Comparison of ENCODE assay signal across 8 mouse cellular contexts in the genomic region with DNA sequence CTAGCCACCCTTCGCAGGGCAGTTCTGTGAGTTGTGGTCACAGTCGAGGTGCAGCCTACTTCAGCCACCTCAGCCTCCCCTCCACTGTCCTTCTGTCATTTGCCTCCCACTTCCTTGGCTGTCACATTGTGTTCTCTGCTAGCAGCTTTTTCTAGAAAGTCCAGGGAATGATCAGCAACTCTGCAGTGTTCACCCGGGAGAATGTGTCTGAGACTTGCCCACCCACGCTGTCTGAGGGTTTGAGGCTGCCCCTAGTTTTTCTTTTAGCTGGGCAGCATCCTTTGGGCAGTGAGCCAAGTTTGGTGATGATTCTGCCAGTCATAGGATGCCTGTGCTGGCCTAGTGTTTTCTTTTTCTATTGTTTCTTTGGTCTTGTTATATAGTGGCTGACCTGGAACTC. TPM values are rescaled to one million over a fixed set of nuclear protein-coding genes. Genes with fewer than 3 reads are reported as not detected.
A peak's percentile ranks its signal among the peaks of the same experiment; 100 is the strongest.
DNase-seq lines count a peak whose midpoint lies in the region; ATAC-seq lines count a peak whose summit lies in the region.

No protein-coding gene starts in this region.

- H3K27me3 ChIP-seq in neural tube, embryonic 11.5 days (ENCODE audit: control insufficient read depth, insufficient read depth, low read length), result no peaks in the 10 kb centered on the region
- no peaks in the 10 kb centered on the region for H3K27me3 ChIP-seq in hindbrain, embryonic 15.5 days
- H3K27me3 ChIP-seq in midbrain, embryonic 14.5 days (ENCODE audit: control insufficient read depth, insufficient read depth, low read length), result no peaks in the 10 kb centered on the region

- peak; percentile 60 to 66 for DNase-seq in cerebellum, postnatal 10 days
- no peak for DNase-seq in neural tube, embryonic 11.5 days (ENCODE audit: low spot score)
- no peak for DNase-seq in neural tube, embryonic 10.5 days (ENCODE audit: extremely low spot score, low spot score)
- DNase-seq in midbrain, embryonic 14.5 days, result no peak
- DNase-seq in gastrocnemius, postnatal 4 days (ENCODE audit: low spot score in 2 of 2), result no peak
- DNase-seq in kidney, postnatal 4 days, result no peak

- H3K4me3 ChIP-seq in neural tube, embryonic 11.5 days (ENCODE audit: low read depth, low read length), result 0 out of 2 replicates have a peak overlapping the region, but pooled peaks have one; percentile 6
- H3K4me3 ChIP-seq in hindbrain, embryonic 15.5 days, result peak overlapping the region; percentile 94
- 0 out of 2 replicates have a peak overlapping the region, but pooled peaks have one; percentile 6 for H3K4me3 ChIP-seq in midbrain, embryonic 14.5 days (replicated peaks; ENCODE audit: low read depth, low read length)

- peak overlapping the region; percentile 18; the same call in 1 of the 2 replicates for H3K9ac ChIP-seq in neural tube, embryonic 11.5 days (ENCODE audit: low read length)
- no peak overlapping the region for H3K9ac ChIP-seq in hindbrain, embryonic 15.5 days
- 0 out of 2 replicates have a peak overlapping the region, but pooled peaks have one; percentile 14 for H3K9ac ChIP-seq in midbrain, embryonic 14.5 days (replicated peaks; ENCODE audit: low read length)

- H3K9me3 ChIP-seq in neural tube, embryonic 11.5 days (ENCODE audit: control insufficient read depth, low read length), result no peaks in the 10 kb centered on the region
- H3K9me3 ChIP-seq in hindbrain, embryonic 15.5 days, result no peaks in the 10 kb centered on the region
- H3K9me3 ChIP-seq in midbrain, embryonic 14.5 days (ENCODE audit: control insufficient read depth, low read length), result no peaks in the 10 kb centered on the region

- ATAC-seq in cerebellum, adult (ENCODE audit: insufficient number of reproducible peaks, low FRiP score, low TSS enrichment), result no peak
- no peak for ATAC-seq in neural tube, embryonic 11.5 days (ENCODE audit: insufficient read depth, low FRiP score, low TSS enrichment)
- no peak for ATAC-seq in hindbrain, embryonic 15.5 days (ENCODE audit: low FRiP score, low read depth)
- ATAC-seq in midbrain, embryonic 14.5 days (ENCODE audit: low FRiP score, low TSS enrichment), result no peak

- peaks cover 26% of the 10 kb centered on the region for H3K4me1 ChIP-seq in neural tube, embryonic 11.5 days (ENCODE audit: control insufficient read depth, insufficient read depth, low read length)
- peaks cover 68% of the 10 kb centered on the region for H3K4me1 ChIP-seq in hindbrain, embryonic 15.5 days (replicated peaks)
- peaks cover 20% of the 10 kb centered on the region for H3K4me1 ChIP-seq in midbrain, embryonic 14.5 days (ENCODE audit: control insufficient read depth, insufficient read depth, low read length)

- WGBS in neural tube, embryonic 11.5 days, result 77% methylated on average over 4 of the region's 4 CpGs
- WGBS in hindbrain, embryonic 15.5 days, result 73% methylated on average over 4 of the region's 4 CpGs
- 77% methylated on average over 4 of the region's 4 CpGs for WGBS in midbrain, embryonic 14.5 days

- H3K27ac ChIP-seq in neural tube, embryonic 11.5 days (ENCODE audit: low read depth, low read length), result no peak overlapping the region
- H3K27ac ChIP-seq in hindbrain, embryonic 15.5 days (replicated peaks), result no peak overlapping the region
- no peak overlapping the region for H3K27ac ChIP-seq in midbrain, embryonic 14.5 days (replicated peaks; ENCODE audit: low read depth, low read length)

- peak overlapping the region; percentile 79; the same call in 1 of the 2 replicates for H3K4me2 ChIP-seq in neural tube, embryonic 11.5 days (ENCODE audit: low read depth)
- peak overlapping the region; percentile 93 for H3K4me2 ChIP-seq in hindbrain, embryonic 15.5 days
- H3K4me2 ChIP-seq in midbrain, embryonic 14.5 days (ENCODE audit: low read length), result peak overlapping the region; percentile 74

- H3K36me3 ChIP-seq in neural tube, embryonic 11.5 days (ENCODE audit: control insufficient read depth, insufficient read depth, low read length), result no peaks in the 10 kb centered on the region
- no peaks in the 10 kb centered on the region for H3K36me3 ChIP-seq in hindbrain, embryonic 15.5 days
- H3K36me3 ChIP-seq in midbrain, embryonic 14.5 days (ENCODE audit: control insufficient read depth, insufficient read depth, low read length), result no peaks in the 10 kb centered on the region

RNA-seq across cellular contexts. Expression of gene Dot1l, which starts 2.0 kb away (rescaled TPM):
- 23.9 and 24.3 TPM in 2 replicates for polyA plus RNA-seq in neural tube, embryonic 11.5 days (2014; fragmentation: Nextera tagmentation; extraction: Ambion mirVana)
- 18.3 and 21.6 TPM in 2 replicates for polyA plus RNA-seq in hindbrain, embryonic 15.5 days (2015; fragmentation: Nextera tagmentation; extraction: Ambion mirVana)
- polyA plus RNA-seq in midbrain, embryonic 14.5 days (2014; fragmentation: Nextera tagmentation; extraction: Ambion mirVana), result 23.4 and 27.9 TPM in 2 replicates
- total RNA-seq in gastrocnemius, postnatal 4 days (2021), result 10 to 100 TPM; 50.5 to 61.2 TPM

RNA-seq across cellular contexts. Expression of gene Ap3d1, which starts 14.9 kb away (rescaled TPM):
- polyA plus RNA-seq in neural tube, embryonic 11.5 days (2014; fragmentation: Nextera tagmentation; extraction: Ambion mirVana), result 69.3 and 79.1 TPM in 2 replicates
- polyA plus RNA-seq in hindbrain, embryonic 15.5 days (2015; fragmentation: Nextera tagmentation; extraction: Ambion mirVana), result 109 and 120 TPM in 2 replicates
- polyA plus RNA-seq in midbrain, embryonic 14.5 days (2014; fragmentation: Nextera tagmentation; extraction: Ambion mirVana), result 106 and 116 TPM in 2 replicates
- 10 to 100 TPM; 52.1 to 58.7 TPM for total RNA-seq in gastrocnemius, postnatal 4 days (2021)

RNA-seq across cellular contexts. Expression of gene Sf3a2, which starts 41.0 kb away (rescaled TPM):
- 96.6 and 101 TPM in 2 replicates for polyA plus RNA-seq in neural tube, embryonic 11.5 days (2014; fragmentation: Nextera tagmentation; extraction: Ambion mirVana)
- polyA plus RNA-seq in hindbrain, embryonic 15.5 days (2015; fragmentation: Nextera tagmentation; extraction: Ambion mirVana), result 52.3 and 67.4 TPM in 2 replicates
- polyA plus RNA-seq in midbrain, embryonic 14.5 days (2014; fragmentation: Nextera tagmentation; extraction: Ambion mirVana), result 57.2 and 75.1 TPM in 2 replicates
- total RNA-seq in gastrocnemius, postnatal 4 days (2021), result 10 to 100 TPM; 47.1 to 55.8 TPM

RNA-seq across cellular contexts. Expression of gene Plekhj1, which starts 41.5 kb away (rescaled TPM):
- 150 and 153 TPM in 2 replicates for polyA plus RNA-seq in neural tube, embryonic 11.5 days (2014; fragmentation: Nextera tagmentation; extraction: Ambion mirVana)
- 130 and 133 TPM in 2 replicates for polyA plus RNA-seq in hindbrain, embryonic 15.5 days (2015; fragmentation: Nextera tagmentation; extraction: Ambion mirVana)
- 107 and 116 TPM in 2 replicates for polyA plus RNA-seq in midbrain, embryonic 14.5 days (2014; fragmentation: Nextera tagmentation; extraction: Ambion mirVana)
- total RNA-seq in gastrocnemius, postnatal 4 days (2021), result 10 to 100 TPM; 41.7 to 43.0 TPM

RNA-seq across cellular contexts. Expression of gene Amh, which starts 48.1 kb away (rescaled TPM):
- not detected in 2 replicates for polyA plus RNA-seq in neural tube, embryonic 11.5 days (2014; fragmentation: Nextera tagmentation; extraction: Ambion mirVana)
- polyA plus RNA-seq in hindbrain, embryonic 15.5 days (2015; fragmentation: Nextera tagmentation; extraction: Ambion mirVana), result 0.14 and 0.21 TPM in 2 replicates
- polyA plus RNA-seq in midbrain, embryonic 14.5 days (2014; fragmentation: Nextera tagmentation; extraction: Ambion mirVana), result 0.12 TPM in 1 of 2 replicates, not detected in the other
- under 1 TPM; 0.86 to 0.93 TPM for total RNA-seq in gastrocnemius, postnatal 4 days (2021)

Comparison
In these comparisons a context has a peak if more than half of its experiments do, and no peak if none do; other contexts are left out.
1. DNase-seq: peak in cerebellum, postnatal 10 days (2 of 2); none in neural tube, embryonic 11.5 days (single experiment), neural tube, embryonic 10.5 days (single experiment), midbrain, embryonic 14.5 days (single experiment), gastrocnemius, postnatal 4 days (0 of 2) and kidney, postnatal 4 days (0 of 2).
2. H3K4me3 ChIP-seq: peak in every context shown above with its lines; median percentile 94 in hindbrain, embryonic 15.5 days; 6 in neural tube, embryonic 11.5 days; 6 in midbrain, embryonic 14.5 days.
3. Peak in every context shown above with its lines, with median percentiles within 50 percentile points of each other: H3K4me2 ChIP-seq.